Mouse (Mus musculus): ENCODE measurements at regions not wholly inside any gene's neighbourhood (a gene's known extent, or its start where the extent isn't known, plus 50 kb on each side); places are given as distances from the start of the nearest gene placed in this dataset.

DNA sequence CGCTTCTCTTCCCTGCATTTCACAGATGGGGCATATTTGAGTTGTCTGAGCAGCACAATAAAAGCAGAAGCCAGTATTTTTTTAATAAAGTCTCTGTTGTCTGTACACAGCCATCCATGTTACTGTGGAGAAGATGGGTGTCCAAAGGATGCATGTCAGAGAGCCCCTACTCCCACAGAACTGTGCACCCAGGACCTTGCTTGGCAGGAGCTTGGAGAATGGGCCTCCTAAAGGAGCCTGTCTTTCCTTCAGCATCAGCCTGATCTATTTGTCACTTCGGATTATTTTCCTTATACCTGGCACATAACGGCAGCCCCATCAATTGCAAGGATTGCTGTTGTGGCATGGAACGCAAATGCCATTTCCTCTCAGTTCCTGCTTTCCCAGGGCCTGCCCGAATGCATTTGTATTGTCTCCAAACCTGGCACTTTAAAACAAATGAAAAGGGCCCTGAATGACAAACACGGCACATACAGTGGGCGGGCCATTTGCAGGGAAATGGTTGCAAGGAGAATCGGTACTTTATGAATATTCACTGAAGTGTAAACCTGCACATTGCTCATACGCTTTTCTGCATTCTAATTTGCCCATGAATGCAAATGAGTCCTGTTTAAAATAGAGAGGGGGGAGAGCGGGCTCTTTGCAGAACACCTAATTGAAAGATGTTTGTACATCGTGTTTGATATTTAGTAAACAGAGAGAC is 104.4 kb upstream of the Olfm4 start:
- TF ChIP-seq POLR2AphosphoS5 (IDR thresholded peaks at IDR 0.05; ENCODE audit: borderline replicate concordance, low read depth, low read length) (no peak), CTCF (IDR thresholded peaks at IDR 0.05 in 2 of 3, conservative IDR thresholded peaks at IDR 0.05 in 1 of 3; ENCODE audit: control insufficient read depth in 1 of 3, insufficient read depth in 1 of 3, low read depth in 2 of 3, low read length in 3 of 3, poor library complexity in 1 of 3, severe bottlenecking in 1 of 3) (no peak), POLR2A (IDR thresholded peaks at IDR 0.05; ENCODE audit: control insufficient read depth in 1 of 2, insufficient read depth in 1 of 2, low read depth in 1 of 2, low read length in 2 of 2, poor library complexity in 1 of 2) (no peak), HCFC1 (IDR thresholded peaks at IDR 0.05; ENCODE audit: low read depth, low read length) (no peak), USF1 (IDR thresholded peaks at IDR 0.05; ENCODE audit: low read depth, low read length) (no peak), EP300 (IDR thresholded peaks at IDR 0.05; ENCODE audit: low read depth in 1 of 2, low read length in 2 of 2) (no peak), ZC3H11A (IDR thresholded peaks at IDR 0.05; ENCODE audit: low read depth, low read length) (no peak), MAFK (IDR thresholded peaks at IDR 0.05; ENCODE audit: borderline replicate concordance, low read depth, low read length) (no peak), RCOR1 (IDR thresholded peaks at IDR 0.05; ENCODE audit: low read depth, low read length) (no peak), MAX (IDR thresholded peaks at IDR 0.05; ENCODE audit: low read length) (no peak), USF2 (IDR thresholded peaks at IDR 0.05; ENCODE audit: borderline replicate concordance in 1 of 2, insufficient read depth in 1 of 2, low read depth in 1 of 2, low read length in 2 of 2) (no peak), POLR2AphosphoS2 (IDR thresholded peaks at IDR 0.05; ENCODE audit: low read length) (no peak)
